Mouse (Mus musculus): ENCODE data around the gene Tmc8.
"Not testable (repeated sequence)": the region's sequence is repeated elsewhere in the genome, so short reads cannot be mapped to it uniquely, and the experiment has no call there.

Gene Tmc8

GRCm38 (mm10) chr11:117825333-117826101 is 43.6 kb downstream of the Tmc8 start, which contains the start of the genes Afmid and Tk1:
Gene Afmid, plus strand, starts transcription at chr11:117825924.
Gene Tk1, minus strand, starts transcription at chr11:117826092.
- peak; percentile 88 for DNase-seq (ENCODE audit: low spot score)

GRCm38 (mm10) chr11:117826164-117826563 is 44.3 kb downstream of the Tmc8 start:
- DNase-seq (ENCODE audit: low spot score): peak; percentile 61

DNA sequence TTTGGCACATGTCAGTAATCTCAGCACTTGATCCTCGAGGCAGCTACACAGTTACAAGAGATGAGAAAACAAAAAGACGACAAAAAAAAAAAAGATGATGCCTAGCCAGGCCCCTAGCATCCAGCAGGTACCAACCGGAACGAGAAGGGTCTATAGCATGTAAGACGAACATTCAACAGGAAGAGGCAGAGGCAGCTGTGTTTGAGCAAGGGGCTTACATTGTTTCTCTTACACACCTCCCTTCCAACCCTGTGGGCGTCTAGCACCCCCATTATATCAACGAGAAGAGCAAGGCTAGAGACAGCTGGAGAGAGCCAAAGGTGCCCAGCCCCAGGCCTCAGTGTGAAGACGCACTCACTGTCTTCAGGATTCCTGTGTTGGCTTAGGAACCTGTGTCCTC is 45.0 kb downstream of the Tmc8 start:
- DNase-seq (ENCODE audit: low spot score): no peak

DNA sequence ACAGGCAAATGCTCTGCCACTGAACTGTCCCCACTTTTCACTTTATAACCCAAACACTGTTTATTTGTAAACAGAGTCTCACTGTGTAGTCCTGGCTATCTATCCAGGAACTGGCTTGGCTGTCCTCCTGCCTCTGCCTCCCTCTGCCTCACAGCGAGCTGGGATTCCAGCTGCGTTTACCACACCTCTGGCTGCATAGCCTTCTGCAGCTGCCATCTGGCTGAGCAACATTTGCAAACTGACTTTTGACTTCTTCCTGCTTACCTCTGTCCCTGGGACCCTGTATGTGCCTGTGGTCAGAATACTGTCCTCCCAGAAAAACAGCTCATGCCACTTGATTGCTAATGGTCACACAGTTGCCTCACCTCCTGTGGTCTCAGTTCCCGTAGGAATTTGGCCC is 45.5 kb downstream of the Tmc8 start:
- DNase-seq (ENCODE audit: low spot score): no peak

DNA sequence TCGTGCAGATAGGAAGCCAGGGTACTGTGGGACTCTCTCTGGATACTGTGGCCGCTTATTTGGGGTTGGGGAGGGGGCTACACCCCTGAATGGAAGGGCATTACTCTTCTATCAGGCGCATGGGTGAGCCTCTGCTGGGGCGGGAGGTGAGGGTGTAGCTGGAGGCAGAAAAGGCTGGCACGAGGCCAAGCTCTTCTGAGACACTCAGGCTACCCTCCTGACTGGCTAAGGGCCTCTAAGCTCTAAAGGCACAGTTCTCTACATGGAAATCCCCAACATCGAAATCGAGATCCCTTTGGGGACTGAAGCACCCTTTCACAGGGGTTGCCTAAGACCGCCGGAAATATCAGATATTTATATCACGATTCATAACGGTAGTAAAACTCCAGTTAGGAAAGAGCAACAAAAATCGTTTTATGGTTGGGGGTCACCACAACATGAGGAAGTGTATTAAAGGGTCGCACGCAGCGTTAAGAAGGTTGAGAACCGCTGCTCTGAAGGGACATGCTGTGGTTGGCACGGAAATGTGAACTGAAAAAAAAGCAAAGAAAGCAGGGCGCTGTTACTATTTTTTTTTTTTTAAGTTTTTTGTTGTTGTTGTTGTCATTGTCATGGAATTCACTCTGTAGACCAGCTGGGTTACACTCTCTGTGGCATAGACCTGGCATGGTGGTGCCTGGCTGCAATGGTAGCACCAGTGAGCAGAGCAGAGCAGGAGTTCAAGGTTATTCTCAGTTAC is 46.4 kb downstream of the Tmc8 start:
- DNase-seq (ENCODE audit: low spot score): peak; percentile 38

GRCm38 (mm10) chr11:117828888-117829604 is 47.2 kb downstream of the Tmc8 start:
- peak; percentile 68 for DNase-seq (ENCODE audit: low spot score)

- peak; percentile 79 for DNase-seq (ENCODE audit: low spot score)
These were observed 47.9 kb downstream of the Tmc8 start for GRCm38 (mm10) chr11:117829671-117830215.

DNA sequence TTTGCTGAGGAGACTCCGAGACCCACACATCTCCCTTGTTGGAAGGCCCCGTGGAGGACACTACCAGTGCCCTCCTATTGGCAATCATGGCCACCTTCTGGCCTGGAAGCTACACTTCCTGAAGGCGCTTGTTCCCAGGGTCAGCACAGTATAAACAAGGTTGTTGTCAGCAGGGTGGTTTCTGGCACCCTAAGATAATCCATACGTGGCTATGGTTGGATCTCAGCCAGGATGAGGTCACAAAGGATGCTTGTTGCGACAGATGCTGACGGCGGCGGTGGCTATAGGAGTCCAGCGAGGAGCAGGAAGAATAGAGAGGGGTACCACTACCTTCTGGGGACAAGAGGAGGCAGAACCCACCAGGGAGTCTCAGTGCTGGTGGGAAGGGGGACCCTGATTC is 48.5 kb downstream of the Tmc8 start:
- DNase-seq (ENCODE audit: low spot score): no peak

GRCm38 (mm10) chr11:117832086-117832969 is 50.5 kb downstream of the Tmc8 start:
- no peak for DNase-seq (ENCODE audit: low spot score)

GRCm38 (mm10) chr11:117833509-117833908 is 51.6 kb downstream of the Tmc8 start:
- DNase-seq (ENCODE audit: low spot score): not testable (repeated sequence)

DNA sequence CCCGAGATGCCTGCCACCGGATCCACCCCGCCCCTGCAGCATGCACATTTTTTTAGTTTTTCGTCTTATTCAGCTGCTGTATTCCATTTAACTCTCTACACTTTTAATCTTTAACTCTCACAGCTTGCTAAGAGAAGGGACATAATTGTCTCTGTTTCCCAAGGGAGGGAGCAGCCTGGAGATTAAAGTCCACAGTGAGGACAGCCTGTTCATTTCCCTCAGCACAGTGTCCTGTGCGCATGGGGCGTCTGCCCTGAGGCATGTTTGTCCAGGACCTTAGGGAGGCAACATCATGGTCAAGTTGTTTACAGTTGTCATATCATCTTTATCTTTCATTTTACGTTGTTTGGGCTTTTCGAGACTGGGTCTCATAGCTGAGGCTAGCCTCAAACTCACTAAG is 52.2 kb downstream of the Tmc8 start:
- DNase-seq (ENCODE audit: low spot score): no peak

GRCm38 (mm10) chr11:117836306-117836705 is 54.4 kb downstream of the Tmc8 start:
- DNase-seq (ENCODE audit: low spot score): no peak

DNA sequence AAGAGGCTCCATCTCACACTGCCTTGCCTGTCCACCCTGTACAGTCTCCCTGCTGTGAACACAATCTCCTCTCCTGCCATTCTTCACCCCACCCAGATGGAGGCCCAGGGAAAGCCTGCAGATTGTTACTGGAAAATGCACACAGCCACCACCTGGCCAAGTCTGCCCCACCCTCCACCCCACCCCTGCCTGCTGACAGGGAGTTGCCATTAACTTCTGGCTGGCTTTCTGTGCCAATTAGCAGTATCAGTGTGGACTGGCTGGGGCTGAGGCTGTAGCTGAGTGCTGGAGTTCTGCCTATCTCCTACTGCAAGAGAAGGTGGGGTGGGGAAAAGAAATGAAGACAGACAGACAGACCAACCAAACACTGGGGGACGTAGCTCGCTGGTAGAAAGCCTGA is 56.7 kb downstream of the Tmc8 start:
- no peak for DNase-seq (ENCODE audit: low spot score)

DNA sequence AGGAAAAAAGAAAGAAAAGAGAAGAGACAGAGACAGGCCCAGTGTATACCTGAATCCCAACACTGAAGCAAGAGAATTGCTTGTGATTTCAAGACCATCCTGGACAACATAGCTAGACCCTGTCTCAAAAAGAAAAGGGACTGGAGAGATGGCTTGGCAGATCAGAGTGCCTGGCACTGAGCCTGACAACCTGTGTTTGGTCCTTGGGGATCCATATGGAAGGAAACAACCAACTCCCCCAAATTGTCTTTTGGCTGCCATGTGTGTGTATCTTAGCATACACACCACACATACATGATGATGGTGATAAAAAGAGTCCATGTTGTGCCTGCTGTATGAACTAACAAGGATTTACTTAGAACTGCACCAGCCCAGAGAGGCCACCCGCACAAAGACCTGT is 57.1 kb downstream of the Tmc8 start:
- no peak for DNase-seq (ENCODE audit: low spot score)

DNA sequence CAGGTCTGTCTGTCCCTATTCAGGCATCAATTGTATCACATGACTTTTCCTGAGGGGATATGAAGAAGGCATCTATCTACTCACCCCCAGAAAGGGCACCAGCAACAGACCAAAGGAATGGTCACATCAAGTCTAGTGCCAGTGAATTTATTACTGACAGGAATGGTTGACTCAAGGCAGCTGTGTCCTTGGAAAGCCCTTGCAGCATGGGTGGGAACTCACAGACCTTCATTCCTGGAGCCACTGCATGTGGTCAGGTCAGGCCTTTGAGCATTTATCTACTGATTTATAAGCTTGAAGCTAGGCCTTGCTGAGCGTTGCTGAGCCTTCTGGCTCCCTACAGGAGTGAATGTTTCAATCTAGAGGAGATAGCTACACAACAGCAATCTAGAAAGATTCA is 59.0 kb downstream of the Tmc8 start:
- DNase-seq (ENCODE audit: low spot score): no peak
